Mouse (Mus musculus) heart, adult 9 months (tissue): ENCODE data around the gene Ecm1.
A peak's percentile ranks its signal among the peaks of the same experiment; 100 is the strongest.

ENCODE experiments used
- DNase-seq, 2 experiments: peaks; one replicate each; pipeline ENCODE4 v3.0.0; 2022; ENCODE audit warnings: low spot score in 2 of 2

Gene Ecm1

GRCm38 (mm10) chr3:95689940-95690339, 49.4 kb downstream of the Ecm1 start:
- peak; percentile 12 for DNase-seq

- peak; percentile 19 to 65 for DNase-seq
Observed at GRCm38 (mm10) chr3:95689171-95689915, 50.0 kb downstream of the Ecm1 start.

- DNase-seq = peak in 1 of 2 experiments; percentile 82
Observed at GRCm38 (mm10) chr3:95687524-95688421, 51.6 kb downstream of the Ecm1 start, which contains the start of gene Adamtsl4. TSS of gene Adamtsl4 (minus strand) at chr3:95687917.

GRCm38 (mm10) chr3:95687168-95687523, 52.2 kb downstream of the Ecm1 start:
- peak in 1 of 2 experiments; percentile 12 for DNase-seq

- peak; percentile 13 to 26 for DNase-seq
Observed at GRCm38 (mm10) chr3:95686492-95687167, 52.7 kb downstream of the Ecm1 start.

GRCm38 (mm10) chr3:95685701-95686100, 53.7 kb downstream of the Ecm1 start:
- DNase-seq = no peak

GRCm38 (mm10) chr3:95685301-95685700, 54.1 kb downstream of the Ecm1 start:
- DNase-seq = no peak

GRCm38 (mm10) chr3:95684846-95685245, 54.5 kb downstream of the Ecm1 start:
- no peak for DNase-seq
